Mouse (Mus musculus) small intestine, adult 2 months (tissue): ENCODE measurements around the gene Slc29a1. TPM values are rescaled to one million over a fixed set of nuclear protein-coding genes. Genes with fewer than 3 reads are reported as not detected.
A peak's percentile ranks its signal among the peaks of the same experiment; 100 is the strongest.

ENCODE experiments used
- H3K27ac ChIP-seq: fragments of 200-500 bp; 2 replicates; pipeline ENCODE4 v1.5.1; 2012; ENCODE audit warnings: low read depth, low read length, control low read depth, inconsistent platforms; ENCODE audit not compliant: insufficient read depth
- H3K27me3 ChIP-seq: fragments of 200-500 bp; 2 replicates; pipeline ENCODE4 v1.6.1; 2012; ENCODE audit warnings: mild to moderate bottlenecking, moderate library complexity, low read length, inconsistent platforms; ENCODE audit not compliant: control insufficient read depth, insufficient read depth
- H3K36me3 ChIP-seq: fragments of 200-500 bp; 2 replicates; pipeline ENCODE4 v1.6.1; 2012; ENCODE audit warnings: mild to moderate bottlenecking, low read length, control low read depth, inconsistent platforms; ENCODE audit not compliant: control insufficient read depth, insufficient read depth
- H3K4me1 ChIP-seq: fragments of 200-500 bp; 2 replicates; pipeline ENCODE4 v1.6.1; 2012; ENCODE audit warnings: low read length, inconsistent platforms, mixed read lengths; ENCODE audit not compliant: control insufficient read depth, insufficient read depth, insufficient read length
- H3K4me3 ChIP-seq: fragments of 200-500 bp; 2 replicates; pipeline ENCODE4 v1.5.1; 2012; ENCODE audit warnings: low read depth, mild to moderate bottlenecking, control low read depth, inconsistent platforms, low read length, moderate library complexity
- CTCF ChIP-seq: fragments of 200-500 bp; IDR thresholded peaks from 2 replicates; pipeline ENCODE4 v1.5.1; 2012; ENCODE audit warnings: low read depth, mild to moderate bottlenecking, control low read depth, inconsistent platforms, low read length, moderate library complexity, mixed read lengths; ENCODE audit not compliant: insufficient replicate concordance, insufficient read length; ENCODE audit errors: extremely low read depth
- POLR2A ChIP-seq: fragments of 200-500 bp; IDR thresholded peaks from 2 replicates; pipeline ENCODE4 v1.6.1; 2012; ENCODE audit warnings: low read depth, mild to moderate bottlenecking, control low read depth, inconsistent platforms, low read length, moderate library complexity
- WGBS: fragments of 180-500 bp; shearing (Covaris S2); methylation state at CpG from one replicate; pipeline ENCODE4 v1.1.7; 2018; 5-methylcytosine and 5-hydroxymethylcytosine counted together
- polyA plus RNA-seq: library from polyadenylated mRNA; depleted of rRNA; stranded (reverse); fragments of >200 nt; gene quantifications from 2 replicates; pipeline ENCODE4 v1.2.3, GENCODE M21; 2012; rRNA removed

Gene Slc29a1
- 26.1 and 35.2 TPM in 2 replicates for polyA plus RNA-seq

- no peaks in the 10 kb centered on the region for H3K36me3 ChIP-seq
- no peaks in the 10 kb centered on the region for H3K27me3 ChIP-seq
- peak within 1 kb of the TSS; percentile 54 for H3K4me3 ChIP-seq
- H3K4me1 ChIP-seq, result peaks cover 21% of the 10 kb centered on the region
- 0 out of 2 replicates have a peak, but pooled peaks have one; percentile 7 for TF ChIP-seq POLR2A
- TF ChIP-seq CTCF, result no peak
- WGBS, result 20% methylated on average over 32 of the region's 32 CpGs
- H3K27ac ChIP-seq, result peak within 1 kb of the TSS; percentile 61
Measured at GRCm38 (mm10) chr17:45599446-45600242, at the start of gene Slc29a1. Gene Slc29a1 (minus strand): TSS chr17:45599606.

DNA sequence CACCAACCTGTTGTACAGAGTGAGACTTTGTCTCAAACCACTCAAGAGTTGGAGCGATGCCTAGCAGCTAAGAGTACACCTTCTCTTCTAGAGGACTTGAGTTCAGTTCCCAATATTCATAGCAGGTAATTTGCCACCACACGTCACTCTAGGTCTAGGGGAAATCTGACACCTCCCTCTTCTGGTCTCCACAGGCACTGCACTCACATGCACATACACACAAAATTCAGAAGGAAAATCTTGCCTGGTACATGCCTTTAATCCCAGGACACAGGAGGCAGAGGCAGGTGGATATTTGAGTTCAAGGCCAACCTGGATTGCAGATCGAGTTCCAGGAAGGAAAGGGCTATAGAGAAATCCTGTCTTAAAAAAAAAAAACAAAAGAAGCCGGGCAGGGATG is 44.8 kb upstream of the Slc29a1 start:
- Histone ChIP-seq H3K4me3 (no peak overlapping the region), H3K27me3 (no peaks in the 10 kb centered on the region), H3K27ac (no peak overlapping the region), H3K4me1 (no peaks in the 10 kb centered on the region), H3K36me3 (no peaks in the 10 kb centered on the region)
- WGBS, result 93% methylated on average over 4 of the region's 4 CpGs
- TF ChIP-seq CTCF (no peak), POLR2A (no peak)

GRCm38 (mm10) chr17:45642701-45643100 is 43.3 kb upstream of the Slc29a1 start:
- no peaks in the 10 kb centered on the region for H3K36me3 ChIP-seq
- H3K4me3 ChIP-seq, result no peak overlapping the region
- TF ChIP-seq CTCF, result peak; percentile 80; the same call in 1 of the 2 replicates
- TF ChIP-seq POLR2A, result no peak
- WGBS, result 25% methylated on average over 12 of the region's 12 CpGs
- H3K27me3 ChIP-seq, result no peaks in the 10 kb centered on the region
- H3K27ac ChIP-seq, result no peak overlapping the region
- no peaks in the 10 kb centered on the region for H3K4me1 ChIP-seq

DNA sequence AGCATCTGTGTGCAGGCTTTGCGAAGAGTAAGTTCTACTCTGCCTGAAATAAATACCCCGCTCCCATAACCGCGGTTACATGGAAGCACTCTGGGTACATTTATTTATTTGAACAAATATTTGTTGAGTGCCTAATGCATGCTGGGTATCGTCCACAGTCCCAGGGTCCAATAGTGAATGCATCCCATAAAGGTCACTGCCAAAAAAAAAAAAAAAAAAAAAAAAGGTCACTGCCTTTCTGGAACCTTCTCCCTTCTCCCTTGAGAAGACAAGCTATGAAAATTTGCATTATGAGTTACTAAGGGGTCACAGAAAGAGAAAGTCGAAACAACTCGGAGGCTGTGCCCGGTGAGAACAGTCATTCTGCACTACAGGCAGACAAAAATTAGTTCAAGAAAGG is 42.6 kb upstream of the Slc29a1 start:
- no peaks in the 10 kb centered on the region for H3K36me3 ChIP-seq
- WGBS, result 68% methylated on average over 8 of the region's 8 CpGs
- no peaks in the 10 kb centered on the region for H3K4me1 ChIP-seq
- TF ChIP-seq CTCF (no peak), POLR2A (no peak)
- no peak overlapping the region for H3K27ac ChIP-seq
- no peaks in the 10 kb centered on the region for H3K27me3 ChIP-seq
- H3K4me3 ChIP-seq, result no peak overlapping the region

DNA sequence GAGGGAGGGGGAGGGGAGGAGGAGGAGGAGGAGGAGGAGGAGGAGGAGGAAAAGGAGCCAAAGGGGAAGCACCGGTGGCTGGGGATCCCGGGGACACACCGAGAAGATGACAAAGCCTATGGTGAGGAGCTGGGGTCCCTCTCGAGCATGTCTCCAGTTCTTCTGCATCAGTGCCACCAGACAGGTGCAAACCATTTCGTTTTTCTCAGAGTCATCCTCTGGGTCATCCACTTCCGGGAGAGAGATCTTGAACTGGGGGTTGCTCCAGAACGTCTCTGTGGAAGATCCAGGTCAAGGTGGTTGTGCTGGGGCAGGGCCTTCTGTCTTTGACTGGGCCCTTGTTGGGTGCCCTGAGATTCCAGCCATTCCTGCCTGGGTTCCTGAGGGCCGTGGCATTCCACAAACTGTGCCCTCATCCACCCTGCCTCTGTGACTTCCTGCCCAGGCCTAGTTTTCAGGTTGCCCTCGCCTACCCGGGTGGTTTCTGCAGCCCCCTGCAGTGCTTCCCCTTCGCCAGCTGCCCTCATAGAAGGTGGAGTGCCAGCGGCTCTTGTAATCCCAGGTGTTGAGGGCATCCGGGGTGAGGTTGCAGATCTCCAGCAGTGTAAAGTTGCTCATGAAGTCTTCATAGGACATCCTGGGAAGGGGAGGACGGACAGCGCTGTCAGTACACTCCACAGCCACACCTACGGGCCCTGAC is 39.3 kb upstream of the Slc29a1 start:
- WGBS, result 78% methylated on average over 16 of the region's 16 CpGs
- Histone ChIP-seq H3K36me3 (no peaks in the 10 kb centered on the region), H3K27ac (no peak overlapping the region), H3K4me3 (no peak overlapping the region), H3K27me3 (no peaks in the 10 kb centered on the region), H3K4me1 (no peaks in the 10 kb centered on the region)
- TF ChIP-seq CTCF (no peak), POLR2A (no peak)

- peaks cover 16% of the 10 kb centered on the region for H3K4me1 ChIP-seq
- no peak overlapping the region for H3K4me3 ChIP-seq
- no peaks in the 10 kb centered on the region for H3K27me3 ChIP-seq
- H3K27ac ChIP-seq, result no peak overlapping the region
- H3K36me3 ChIP-seq, result no peaks in the 10 kb centered on the region
- TF ChIP-seq CTCF (no peak), POLR2A (no peak)
- WGBS, result 84% methylated on average over 5 of the region's 5 CpGs
Measured at GRCm38 (mm10) chr17:45634033-45634432, 34.6 kb upstream of the Slc29a1 start.

GRCm38 (mm10) chr17:45631940-45632339 is 32.5 kb upstream of the Slc29a1 start:
- no peak for TF ChIP-seq POLR2A
- no peak for TF ChIP-seq CTCF
- Histone ChIP-seq H3K4me3 (no peak overlapping the region), H3K36me3 (no peaks in the 10 kb centered on the region), H3K4me1 (peaks cover 21% of the 10 kb centered on the region), H3K27ac (no peak overlapping the region), H3K27me3 (no peaks in the 10 kb centered on the region)
- 39% methylated on average over 6 of the region's 6 CpGs for WGBS
